Comparison of ENCODE assay signal across 16 mouse cellular contexts in genomic region chr3:51654303-51655055, GRCm38 (mm10). TPM values are rescaled to one million over a fixed set of nuclear protein-coding genes. Genes with fewer than 3 reads are reported as not detected.
DNase-seq lines count a peak whose midpoint lies in the region; ATAC-seq and TF ChIP-seq lines count a peak whose summit lies in the region.
"Had no signal": no experiment of that assay in that cellular context is flagged by ENCODE, and none has a peak within 500 bp of the region (broad histone marks: within the 10 kb centered on the region; RNA-seq: fewer than 3 reads in every experiment).

No protein-coding gene starts in this region.

- TF ChIP-seq EP300 in heart, postnatal 0 days (IDR thresholded peaks at IDR 0.05; ENCODE audit: low read depth), result no peak
- TF ChIP-seq EP300 in heart, adult 2 months (IDR thresholded peaks at IDR 0.05; ENCODE audit: insufficient read depth, low read depth, low read length), result no peak

- no peak for TF ChIP-seq POLR2A in heart, adult 2 months (IDR thresholded peaks at IDR 0.05; ENCODE audit: insufficient read depth, low read depth, low read length)

- H3K27me3 ChIP-seq in heart, postnatal 0 days (ENCODE audit: control insufficient read depth, insufficient read depth, low read length), result no peaks in the 10 kb centered on the region
- no peaks in the 10 kb centered on the region for H3K27me3 ChIP-seq in heart, adult 2 months (ENCODE audit: control insufficient read depth, insufficient read depth, low read length)
- H3K27me3 ChIP-seq in midbrain, embryonic 10.5 days (ENCODE audit: low read depth, poor library complexity, severe bottlenecking), result no peaks in the 10 kb centered on the region; the same call in none of the 2 replicates
- H3K27me3 ChIP-seq: embryonic facial prominence, embryonic 13.5 days; heart, embryonic 13.5 days had no signal

- in situ Hi-C loops in ES-E14 (cut with MboI; ENCODE audit: low sequenced_read_pairs in 2 of 2, unreplicated experiment in 2 of 2), result loop anchor here in 1 of 2 experiments (10.0 kb wide), 1 partner anchor 140 kb away; no protein-coding TSS in a partner anchor

- no peaks in the 10 kb centered on the region for H3K36me3 ChIP-seq in heart, postnatal 0 days (replicated peaks; ENCODE audit: control insufficient read depth, insufficient read depth, low read length)
- no peaks in the 10 kb centered on the region for H3K36me3 ChIP-seq in heart, adult 2 months (ENCODE audit: control insufficient read depth, insufficient read depth, low read length)
- H3K36me3 ChIP-seq in ES-E14 (ENCODE audit: control insufficient read depth, insufficient read depth, low read length, poor library complexity, severe bottlenecking), result no peaks in the 10 kb centered on the region
- H3K36me3 ChIP-seq in midbrain, embryonic 10.5 days, result no peaks in the 10 kb centered on the region
- H3K36me3 ChIP-seq: embryonic facial prominence, embryonic 13.5 days; heart, embryonic 13.5 days; hindbrain, embryonic 13.5 days had no signal

- no peak overlapping the region for H3K4me2 ChIP-seq in heart, postnatal 0 days (ENCODE audit: low read depth, low read length)
- H3K4me2 ChIP-seq: embryonic facial prominence, embryonic 13.5 days; hindbrain, embryonic 13.5 days had no signal

- ATAC-seq in heart, postnatal 0 days (ENCODE audit: insufficient read depth, low read depth), result no peak
- peak; percentile 70 for ATAC-seq in megakaryocyte, adult 5-6 weeks (ENCODE audit: poor library complexity, severe bottlenecking)
- ATAC-seq: forebrain, embryonic 14.5 days had no signal

- no peak overlapping the region for H3K4me3 ChIP-seq in heart, postnatal 0 days (ENCODE audit: low read depth, low read length)
- H3K4me3 ChIP-seq in heart, adult 2 months, result no peak overlapping the region
- H3K4me3 ChIP-seq in ES-E14 (ENCODE audit: insufficient read depth in 1 of 2, low read depth in 1 of 2, low read length in 2 of 2, poor library complexity in 1 of 2, severe bottlenecking in 1 of 2), result no peak overlapping the region
- no peak overlapping the region for H3K4me3 ChIP-seq in midbrain, embryonic 10.5 days
- H3K4me3 ChIP-seq: embryonic facial prominence, embryonic 13.5 days; gastrocnemius, adult 2 months; heart, embryonic 13.5 days; hindbrain, embryonic 13.5 days had no signal

- no peak for DNase-seq in heart, postnatal 0 days (ENCODE audit: low spot score)
- no peak for DNase-seq in heart, adult 2 months
- no peak for DNase-seq in ES-E14 (ENCODE audit: low read depth, low spot score)
- peak; percentile 86 for DNase-seq in thymus, postnatal 14 days
- no peak for DNase-seq in adrenal gland, postnatal 25 days
- no peak for DNase-seq in adrenal gland, postnatal 36 days
- no peak for DNase-seq in midbrain, embryonic 10.5 days (ENCODE audit: low spot score)
- DNase-seq: cerebellum, postnatal 10 days; gastrocnemius, adult 2 months had no signal

- peak overlapping the region; percentile 27; the same call in 1 of the 2 replicates for H3K27ac ChIP-seq in heart, postnatal 0 days (ENCODE audit: low read depth)
- no peak overlapping the region for H3K27ac ChIP-seq in heart, adult 2 months
- H3K27ac ChIP-seq in ES-E14 (ENCODE audit: insufficient read depth, low read depth, low read length, poor library complexity, severe bottlenecking), result no peak overlapping the region
- no peak overlapping the region for H3K27ac ChIP-seq in midbrain, embryonic 10.5 days (replicated peaks)
- H3K27ac ChIP-seq: embryonic facial prominence, embryonic 13.5 days; gastrocnemius, adult 2 months; hindbrain, embryonic 13.5 days; kidney, postnatal 0 days had no signal

- no peak overlapping the region for H3K9ac ChIP-seq in heart, postnatal 0 days (replicated peaks; ENCODE audit: low read depth, low read length)
- no peak overlapping the region for H3K9ac ChIP-seq in heart, adult 2 months (ENCODE audit: low read depth, low read length)
- H3K9ac ChIP-seq in ES-E14 (ENCODE audit: insufficient read depth, low read depth, low read length, poor library complexity, severe bottlenecking), result no peak overlapping the region
- H3K9ac ChIP-seq: embryonic facial prominence, embryonic 13.5 days; heart, embryonic 13.5 days; hindbrain, embryonic 13.5 days had no signal

- no peaks in the 10 kb centered on the region for H3K79me2 ChIP-seq in heart, adult 2 months (replicated peaks; ENCODE audit: control insufficient read depth, insufficient read depth, low read length)

- H3K9me3 ChIP-seq in heart, postnatal 0 days (replicated peaks; ENCODE audit: control insufficient read depth, low read length), result no peaks in the 10 kb centered on the region
- H3K9me3 ChIP-seq in ES-E14 (ENCODE audit: control insufficient read depth, insufficient read depth, low read depth, low read length), result no peaks in the 10 kb centered on the region
- no peaks in the 10 kb centered on the region for H3K9me3 ChIP-seq in midbrain, embryonic 10.5 days (replicated peaks)
- H3K9me3 ChIP-seq: embryonic facial prominence, embryonic 13.5 days; heart, embryonic 13.5 days; hindbrain, embryonic 13.5 days had no signal

- TF ChIP-seq CTCF in heart, postnatal 0 days (IDR thresholded peaks at IDR 0.05; ENCODE audit: low read depth), result no peak
- no peak for TF ChIP-seq CTCF in heart, adult 2 months (IDR thresholded peaks at IDR 0.05)

- intact Hi-C loops in heart, adult 2 months (cut with DNase I), result loop anchor here (5.0 kb wide), 1 partner anchor 588 kb away; no protein-coding TSS in a partner anchor

- H3K4me1 ChIP-seq in heart, postnatal 0 days (ENCODE audit: control insufficient read depth, insufficient read depth), result peaks cover 14% of the 10 kb centered on the region; the same call in 1 of the 2 replicates
- no peaks in the 10 kb centered on the region; the same call in 1 of the 2 replicates for H3K4me1 ChIP-seq in heart, adult 2 months (ENCODE audit: control insufficient read depth, insufficient read depth, low read length)
- peaks cover 0 to 2% of the 10 kb centered on the region in 2 experiments; a peak in 1 of 4 replicates for H3K4me1 ChIP-seq in ES-E14 (ENCODE audit: control insufficient read depth in 2 of 2, insufficient read depth in 2 of 2, low read length in 2 of 2, poor library complexity in 1 of 2)
- peaks cover 16% of the 10 kb centered on the region for H3K4me1 ChIP-seq in midbrain, embryonic 10.5 days

- whole genome bisulfite sequencing in heart, postnatal 0 days, result 71% methylated on average over 6 of the region's 6 CpGs
- WGBS in heart, adult 2 months, result 62% methylated on average over 6 of the region's 6 CpGs
- 86% methylated on average over 6 of the region's 6 CpGs for WGBS in midbrain, embryonic 10.5 days

TF ChIP-seq in ES-E14, 5 proteins besides CTCF, POLR2A, EP300 and RAD21:
- no peak for TF ChIP-seq MAFK (IDR thresholded peaks at IDR 0.05; ENCODE audit: insufficient read depth, low read depth, low read length)
- peak; percentile 59; the same call in 1 of the 2 replicates for TF ChIP-seq ZNF384 (IDR thresholded peaks at IDR 0.05; ENCODE audit: low read depth, low read length)

RNA-seq across cellular contexts. Expression of gene Mgst2, which starts 5.7 kb away (rescaled TPM):
- total RNA-seq in heart, postnatal 0 days (2014; rRNA removed; ENCODE audit: low replicate concordance), result 3.2 and 16.5 TPM in 2 replicates
- 8.7 and 9.4 TPM in 2 replicates for polyA plus RNA-seq in heart, postnatal 0 days (2015; fragmentation: Nextera tagmentation; extraction: Ambion mirVana)
- under 1 TPM; 0.43 to 0.60 TPM for total RNA-seq in heart, adult 2 months (2021)
- 0.06 and 1.4 TPM in 2 replicates for polyA plus RNA-seq in heart, adult 2 months (2012; rRNA removed)
- 0.71 and 0.95 TPM in 2 replicates for total RNA-seq in ES-E14 (2012; rRNA removed)
- 66.9 and 85.5 TPM in 2 replicates for total RNA-seq in megakaryocyte, adult 5-6 weeks (2015)
- total RNA-seq in megakaryocyte, adult 5-6 weeks (2017), result 38.3 and 40.8 TPM in 2 replicates
- total RNA-seq in adrenal gland, postnatal 25 days (2021), result 220 and 309 TPM in 2 replicates
- total RNA-seq in adrenal gland, postnatal 36 days (2021), result 100 to 1,000 TPM; 162 to 243 TPM
- 0.31 and 0.34 TPM in 2 replicates for polyA plus RNA-seq in midbrain, embryonic 10.5 days (2016; fragmentation: Nextera tagmentation; extraction: Ambion mirVana)
- total RNA-seq: liver, adult 2 months had no signal
- polyA plus RNA-seq: forebrain, embryonic 14.5 days had no signal
